Mouse (Mus musculus) neural tube, embryonic 10.5 days (tissue): Measurements from ENCODE around the gene Gldn.
A peak's percentile ranks its signal among the peaks of the same experiment; 100 is the strongest.

ENCODE experiments used
- DNase-seq: peaks from one replicate; pipeline ENCODE4 v3.0.0-alpha.2; 2017; ENCODE audit warnings: low spot score; ENCODE audit errors: extremely low spot score

Gene Gldn

GRCm38 (mm10) chr9:54286331-54286987, at the start of gene Gldn:
TSS of gene Gldn (plus strand) at chr9:54286486.
- DNase-seq, result peak; percentile 52

DNA sequence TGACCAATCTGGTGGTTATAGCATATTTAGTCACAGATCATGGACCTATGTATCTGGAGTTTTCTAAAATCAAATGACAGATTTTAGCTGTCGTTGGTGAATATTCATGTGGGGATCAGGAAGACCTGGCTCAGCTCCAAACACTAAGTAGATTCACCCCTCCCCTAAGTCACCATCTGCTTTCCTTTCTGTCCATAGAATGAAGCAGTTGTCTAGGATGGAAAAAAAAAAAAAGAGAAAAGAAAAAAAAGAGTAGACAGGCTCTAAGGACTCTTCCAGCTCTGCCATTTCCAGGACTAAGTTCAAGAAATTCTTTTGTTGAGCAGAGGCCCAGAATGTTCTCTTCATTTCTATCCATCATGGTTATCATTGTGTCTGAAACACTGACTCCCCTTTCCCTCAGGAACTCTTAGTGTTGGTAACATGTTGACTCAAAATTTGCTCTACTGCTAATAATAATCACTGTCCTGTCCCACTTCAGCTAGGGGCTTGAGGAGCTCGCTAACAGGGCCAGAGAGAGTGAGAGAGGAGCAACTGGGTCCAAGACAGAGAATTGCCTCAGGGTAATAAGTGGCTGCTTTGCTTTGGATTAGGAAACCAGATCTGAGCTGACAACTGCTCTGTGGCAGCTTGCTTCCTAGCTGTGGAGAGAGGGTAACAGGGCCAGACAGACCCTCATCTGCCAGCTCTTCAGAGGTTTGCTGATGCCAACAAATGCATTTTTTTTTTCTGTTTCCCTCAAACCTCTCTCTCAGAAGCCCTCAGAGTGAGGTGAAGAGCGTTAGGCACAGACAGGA, 41.2 kb upstream of the Gldn start:
- no peak for DNase-seq

GRCm38 (mm10) chr9:54264754-54265153, 21.5 kb upstream of the Gldn start:
- DNase-seq, result no peak

DNA sequence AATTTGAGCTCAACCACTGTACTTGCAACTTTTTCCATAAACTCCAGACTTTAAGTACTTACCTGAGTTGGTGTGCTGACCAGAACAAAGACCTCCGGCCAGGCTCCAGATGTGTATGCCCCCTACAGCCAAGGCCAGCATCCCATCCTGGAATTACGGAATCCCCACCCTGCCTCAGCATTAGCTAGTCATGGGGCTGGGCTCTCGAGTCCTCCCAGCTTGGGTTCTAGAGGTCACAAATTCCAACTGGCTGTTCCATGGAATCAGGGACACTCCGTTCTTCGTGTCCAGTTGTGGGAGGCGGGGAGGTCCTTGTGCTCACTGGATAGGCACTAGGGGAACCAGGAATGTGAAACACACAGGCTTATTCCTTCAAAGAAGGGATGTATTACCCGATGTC, 18.3 kb upstream of the Gldn start, which contains the start of gene Cyp19a1:
TSS of gene Cyp19a1 (minus strand) at position 101 of the 400 bp plus-strand sequence.
- no peak for DNase-seq

GRCm38 (mm10) chr9:54269987-54270386, 16.3 kb upstream of the Gldn start:
- no peak for DNase-seq

GRCm38 (mm10) chr9:54270889-54271288, 15.4 kb upstream of the Gldn start:
- DNase-seq, result peak; percentile 26

DNA sequence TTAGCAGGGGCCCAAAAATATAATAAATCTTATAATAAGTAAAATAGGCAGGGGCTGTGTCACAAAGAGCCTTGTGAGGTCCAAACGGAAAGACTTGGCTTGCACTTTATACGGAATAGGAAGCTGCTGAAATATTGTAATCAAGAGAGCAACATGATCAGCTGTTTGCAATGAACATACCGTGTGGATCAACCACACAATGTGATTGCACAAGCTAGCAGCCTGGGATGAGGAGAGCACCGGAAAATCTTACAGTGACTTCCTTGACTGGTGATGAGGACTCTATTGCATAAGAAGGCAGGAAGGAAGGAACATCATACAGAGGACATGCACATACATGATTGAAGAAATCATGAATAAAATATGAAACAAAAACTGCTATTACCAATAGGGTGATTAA, 11.0 kb upstream of the Gldn start:
- no peak for DNase-seq

DNA sequence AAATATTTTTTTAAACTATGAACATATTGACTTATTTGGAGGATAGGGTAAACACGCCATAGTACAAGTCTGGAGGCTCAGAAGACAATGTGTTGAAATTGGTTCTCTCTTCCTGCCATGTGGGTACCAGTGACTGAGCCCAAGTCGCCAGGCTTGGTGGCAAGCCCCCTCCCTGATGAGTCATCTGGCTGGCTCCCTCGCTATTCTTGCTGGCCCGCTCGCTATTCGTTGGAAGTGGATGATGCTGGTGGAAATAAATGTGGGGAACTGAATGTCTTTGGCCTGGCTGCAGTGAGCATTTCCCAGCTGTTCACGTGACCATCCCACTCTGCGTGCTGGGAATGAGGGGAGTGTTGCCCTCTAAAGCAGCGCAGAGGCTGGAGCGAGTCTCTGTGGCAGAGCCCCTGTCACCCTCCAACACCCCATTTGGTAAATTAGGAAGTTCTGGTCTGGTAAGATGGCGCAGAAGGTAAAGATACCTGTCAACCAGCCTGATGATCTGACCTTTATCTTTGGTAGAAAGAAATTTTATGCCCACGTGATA, 7.2 kb upstream of the Gldn start:
- DNase-seq, result no peak

- DNase-seq, result no peak
Observed at GRCm38 (mm10) chr9:54287804-54288203, 1.5 kb downstream of the Gldn start.

DNA sequence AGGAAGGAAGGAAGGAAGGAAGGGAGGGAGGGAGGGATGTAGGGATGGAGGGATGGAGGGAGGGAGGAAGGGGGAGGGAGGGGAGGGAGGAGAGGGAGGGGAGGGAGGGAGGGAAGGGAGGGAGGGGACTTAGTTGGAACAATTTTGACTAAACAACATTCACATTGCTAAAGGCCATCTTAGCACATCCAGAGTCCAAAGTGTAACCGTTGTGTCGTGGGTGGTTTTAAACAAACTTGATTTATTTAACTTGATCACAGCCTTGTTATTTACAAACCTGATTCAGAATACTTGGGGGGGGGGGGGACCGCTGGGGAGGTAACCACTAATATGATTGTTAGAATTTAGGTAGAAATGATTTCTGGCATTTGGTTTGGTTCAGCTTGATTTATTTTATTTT, 13.1 kb downstream of the Gldn start:
- no peak for DNase-seq

DNA sequence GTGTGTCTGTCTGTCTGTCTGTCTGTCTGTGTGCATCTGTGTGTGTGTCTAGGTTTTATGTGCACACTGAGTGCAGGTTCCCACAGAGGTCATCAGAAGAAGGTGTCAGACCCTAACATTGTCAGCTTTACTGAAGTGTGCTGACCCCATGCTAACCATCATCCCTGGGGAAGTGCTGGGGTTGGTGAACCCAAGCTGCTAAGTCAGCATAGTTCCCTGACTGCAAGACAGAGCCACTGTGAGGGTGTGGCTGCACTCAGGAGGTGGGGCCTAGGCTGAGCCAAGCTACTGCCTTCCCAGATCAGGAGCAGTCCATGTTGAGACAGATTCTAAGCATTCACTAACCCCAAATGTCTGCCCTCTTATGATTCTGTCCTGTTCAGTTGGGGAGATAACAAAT, 13.5 kb downstream of the Gldn start:
- DNase-seq, result no peak

GRCm38 (mm10) chr9:54301255-54301654, 15.0 kb downstream of the Gldn start:
- DNase-seq, result no peak

DNA sequence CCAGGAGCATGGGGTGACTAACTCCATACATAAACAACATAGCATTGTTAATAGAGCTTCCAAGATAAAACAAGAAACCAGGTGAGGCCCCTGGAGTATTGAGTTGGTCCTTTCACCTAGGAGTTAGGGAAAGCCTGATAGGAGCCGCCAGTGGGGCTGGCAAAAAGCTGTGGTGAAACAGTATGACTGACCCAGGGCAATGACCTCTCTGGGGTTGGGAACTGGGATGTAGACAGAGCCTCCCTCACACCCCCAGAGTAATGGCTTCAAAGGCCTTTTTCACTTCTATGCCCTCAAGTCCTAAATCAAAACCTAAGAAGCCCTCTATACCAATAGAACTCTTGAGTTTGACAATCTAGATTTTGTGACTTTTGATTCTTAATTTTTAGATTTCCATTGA, 21.9 kb downstream of the Gldn start:
- DNase-seq, result no peak

- no peak for DNase-seq
Observed at GRCm38 (mm10) chr9:54308751-54309358, 22.6 kb downstream of the Gldn start.

DNA sequence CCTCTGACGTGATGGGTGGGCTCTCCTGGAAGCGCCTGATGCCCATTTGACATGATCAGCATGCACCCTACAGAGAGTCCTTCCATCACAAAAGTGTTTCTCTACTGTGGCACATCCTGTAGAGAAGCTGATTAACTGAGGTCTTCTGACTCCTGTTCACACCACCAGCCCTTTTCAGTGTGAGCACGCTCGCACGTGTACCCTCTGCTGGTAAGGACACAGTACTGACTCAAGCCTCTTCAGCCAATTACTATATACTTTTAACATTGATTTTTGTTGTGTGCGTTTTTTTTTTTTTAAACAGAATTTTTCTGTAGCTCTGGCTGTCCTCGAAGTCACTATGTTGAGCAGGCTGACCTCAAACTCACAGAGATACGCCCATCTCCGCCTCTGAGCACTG, 30.1 kb downstream of the Gldn start:
- no peak for DNase-seq

GRCm38 (mm10) chr9:54323456-54323855, 37.2 kb downstream of the Gldn start:
- no peak for DNase-seq

- DNase-seq, result no peak
Observed at GRCm38 (mm10) chr9:54329201-54329600, 42.9 kb downstream of the Gldn start.

DNA sequence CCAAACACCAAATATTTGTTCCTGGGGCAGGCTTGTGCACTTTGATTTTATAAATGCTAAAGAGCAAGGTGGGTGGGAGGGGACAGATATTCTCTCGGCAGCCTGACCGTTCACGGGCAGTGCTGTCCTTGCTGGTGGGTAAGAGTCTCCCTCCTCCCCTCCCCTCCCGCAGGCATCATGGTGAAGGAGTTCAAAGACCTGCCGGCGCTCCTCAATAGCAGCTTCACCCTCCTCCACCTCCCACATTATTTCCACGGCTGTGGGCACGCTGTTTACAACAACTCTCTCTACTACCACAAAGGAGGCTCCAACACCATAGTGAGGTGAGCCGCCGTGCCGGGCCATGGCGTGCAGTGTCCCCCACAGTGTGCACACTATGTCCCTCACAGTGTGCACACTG, 49.3 kb downstream of the Gldn start:
- no peak for DNase-seq

DNA sequence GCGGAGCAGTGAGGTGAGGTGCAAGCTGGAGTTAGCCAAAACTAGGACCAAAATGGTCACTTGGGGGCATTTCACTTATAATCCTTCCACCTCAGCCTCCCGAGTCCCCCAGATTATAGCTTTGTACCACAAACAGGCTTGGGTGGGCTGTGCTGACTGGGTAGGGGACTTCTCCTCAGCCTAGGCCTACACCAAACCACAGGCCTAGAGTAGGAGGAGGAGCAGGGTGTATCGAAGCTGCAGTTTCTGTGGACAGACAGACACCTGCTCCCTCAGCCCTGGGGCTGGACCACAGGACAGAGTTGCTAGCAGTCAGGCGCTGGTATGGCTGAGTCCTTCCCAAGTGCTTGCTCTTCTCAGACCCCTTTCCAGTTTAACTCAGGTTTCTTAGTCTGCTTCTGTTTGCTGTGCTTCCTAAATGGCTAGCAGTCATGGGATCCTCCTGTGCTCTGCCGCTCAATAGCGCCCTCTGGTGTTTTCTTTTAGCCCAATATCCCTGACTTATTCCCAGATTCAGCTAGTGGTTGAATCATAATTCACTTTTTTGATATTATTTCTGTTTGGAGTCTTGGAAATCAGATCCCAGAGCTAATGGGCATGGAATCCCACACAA, 50.4 kb downstream of the Gldn start:
- peak; percentile 61 for DNase-seq

- no peak for DNase-seq
Observed at GRCm38 (mm10) chr9:54342026-54342425, 55.7 kb downstream of the Gldn start.

DNA sequence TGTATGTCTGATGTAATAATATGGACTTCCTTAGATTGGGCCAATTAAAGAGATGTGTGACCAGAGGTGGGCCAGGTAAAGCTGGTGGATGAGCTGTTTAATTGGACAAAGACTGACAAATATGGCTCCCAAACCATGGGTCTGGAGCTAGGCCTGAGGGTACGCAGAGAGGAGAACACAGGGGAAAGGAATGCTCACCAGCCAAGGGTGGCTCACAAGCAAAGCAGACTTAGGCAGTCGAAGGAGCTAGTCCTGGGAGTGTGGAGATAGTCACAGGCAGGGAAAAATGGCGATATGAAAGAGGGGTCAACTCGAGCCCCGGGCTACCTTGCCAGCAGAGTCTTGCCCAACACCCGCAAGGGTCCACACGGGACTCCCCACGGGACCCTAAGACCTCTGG, 70.5 kb downstream of the Gldn start:
- DNase-seq, result no peak
